Comparison of ENCODE assay signal across 21 mouse cellular contexts in the genomic region with DNA sequence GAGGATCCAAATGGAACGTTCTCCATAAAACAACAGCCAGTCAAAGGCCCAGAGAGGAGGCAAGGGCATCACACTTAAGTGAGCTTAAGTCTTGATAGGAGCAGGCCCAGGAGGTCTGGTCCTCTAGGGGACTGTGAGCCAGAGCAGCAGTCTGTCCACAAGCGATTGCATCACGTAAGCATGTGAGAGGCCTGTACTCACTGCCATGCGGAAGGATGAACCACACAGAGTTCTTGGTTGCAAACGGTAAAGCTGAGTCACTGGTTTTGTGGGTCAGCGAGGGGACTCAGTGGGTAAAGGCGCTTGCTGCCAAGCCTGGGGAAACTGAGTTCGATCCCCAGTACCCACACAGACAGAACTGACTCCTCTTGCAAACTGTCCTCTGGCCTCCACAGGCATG. TPM values are rescaled to one million over a fixed set of nuclear protein-coding genes. Genes with fewer than 3 reads are reported as not detected.
A peak's percentile ranks its signal among the peaks of the same experiment; 100 is the strongest.
DNase-seq lines count a peak whose midpoint lies in the region; ATAC-seq and TF ChIP-seq lines count a peak whose summit lies in the region.
"Had no signal": no experiment of that assay in that cellular context is flagged by ENCODE, and none has a peak within 500 bp of the region (broad histone marks: within the 10 kb centered on the region; RNA-seq: fewer than 3 reads in every experiment).

No protein-coding gene starts in this region.

- H3K4me2 ChIP-seq in heart, embryonic 11.5 days, result no peak overlapping the region
- H3K4me2 ChIP-seq: hindbrain, embryonic 13.5 days; midbrain, embryonic 12.5 days had no signal

- 0 out of 2 replicates have a peak, but pooled peaks have one; percentile 48 for TF ChIP-seq EP300 in heart, adult 2 months (IDR thresholded peaks at IDR 0.05; ENCODE audit: insufficient read depth, low read depth, low read length)

- no peak for ATAC-seq in heart, embryonic 11.5 days (replicated peaks; ENCODE audit: insufficient number of reproducible peaks, low FRiP score, low TSS enrichment)
- peak; percentile 85 for ATAC-seq in megakaryocyte, adult 5-6 weeks (ENCODE audit: poor library complexity, severe bottlenecking)
- ATAC-seq in cerebellum, adult (ENCODE audit: insufficient number of reproducible peaks, low FRiP score, low TSS enrichment), result no peak
- ATAC-seq: forebrain, postnatal 0 days had no signal

- no peak overlapping the region for H3K27ac ChIP-seq in heart, adult 2 months
- no peak overlapping the region for H3K27ac ChIP-seq in heart, embryonic 11.5 days (ENCODE audit: low read depth, low read length)
- H3K27ac ChIP-seq: hindbrain, embryonic 13.5 days; midbrain, embryonic 12.5 days had no signal

- no peaks in the 10 kb centered on the region for H3K36me3 ChIP-seq in heart, adult 2 months (ENCODE audit: control insufficient read depth, insufficient read depth, low read length)
- H3K36me3 ChIP-seq in heart, embryonic 11.5 days (ENCODE audit: control insufficient read depth, insufficient read depth, low read length), result no peaks in the 10 kb centered on the region
- H3K36me3 ChIP-seq: hindbrain, embryonic 13.5 days; midbrain, embryonic 12.5 days had no signal

- H3K4me3 ChIP-seq in heart, adult 2 months, result no peak overlapping the region
- H3K4me3 ChIP-seq in heart, embryonic 11.5 days (ENCODE audit: low read depth, low read length), result no peak overlapping the region
- H3K4me3 ChIP-seq: gastrocnemius, adult 2 months; hindbrain, embryonic 13.5 days; midbrain, embryonic 12.5 days had no signal

- DNase-seq in heart, adult 2 months, result peak; percentile 31 to 55
- peak; percentile 28 for DNase-seq in 3134 (ENCODE audit: extremely low read depth, insufficient read length, low spot score)
- peak; percentile 22 for DNase-seq in adipocyte (ENCODE audit: low spot score)
- no peak for DNase-seq in thymus, postnatal 4 days
- DNase-seq in urinary bladder, postnatal 36 days (ENCODE audit: low spot score in 2 of 2), result no peak
- DNase-seq: B cell, adult 2 months; cerebellum, adult 2 months; forebrain, postnatal 0 days; gastrocnemius, adult 2 months; heart, postnatal 10 days; kidney, adult 9 months; kidney, postnatal 36 days; layer of hippocampus, postnatal 36 days; lung, postnatal 10 days; spleen, adult 18-20 months; thymus, adult 18-20 months had no signal

- no peak for TF ChIP-seq POLR2A in heart, adult 2 months (IDR thresholded peaks at IDR 0.05; ENCODE audit: insufficient read depth, low read depth, low read length)

- no peaks in the 10 kb centered on the region for H3K9me3 ChIP-seq in heart, embryonic 11.5 days (replicated peaks; ENCODE audit: control insufficient read depth, low read length)
- H3K9me3 ChIP-seq: hindbrain, embryonic 13.5 days; midbrain, embryonic 12.5 days had no signal

- TF ChIP-seq CTCF in heart, adult 2 months (IDR thresholded peaks at IDR 0.05), result no peak

- H3K9ac ChIP-seq in heart, adult 2 months (ENCODE audit: low read depth, low read length), result no peak overlapping the region
- no peak overlapping the region for H3K9ac ChIP-seq in heart, embryonic 11.5 days (ENCODE audit: low read depth, low read length)
- H3K9ac ChIP-seq: forebrain, postnatal 0 days; hindbrain, embryonic 13.5 days; midbrain, embryonic 12.5 days had no signal

- 79% methylated on average over 8 of the region's 8 CpGs for WGBS in heart, adult 2 months
- 80% methylated on average over 8 of the region's 8 CpGs for WGBS in heart, embryonic 11.5 days (ENCODE audit: insufficient replicate concordance)

- intact Hi-C loops in heart, adult 2 months (cut with DNase I), result no loop called here

- peaks cover 7% of the 10 kb centered on the region for H3K4me1 ChIP-seq in heart, adult 2 months (ENCODE audit: control insufficient read depth, insufficient read depth, low read length)
- H3K4me1 ChIP-seq in heart, embryonic 11.5 days (ENCODE audit: control insufficient read depth, insufficient read depth, low read length), result 0 out of 2 replicates have a peak, but pooled peaks cover 3% of the 10 kb centered on the region
- H3K4me1 ChIP-seq: hindbrain, embryonic 13.5 days; midbrain, embryonic 12.5 days had no signal

- no peaks in the 10 kb centered on the region for H3K79me2 ChIP-seq in heart, adult 2 months (replicated peaks; ENCODE audit: control insufficient read depth, insufficient read depth, low read length)

- H3K27me3 ChIP-seq in heart, adult 2 months (ENCODE audit: control insufficient read depth, insufficient read depth, low read length), result no peaks in the 10 kb centered on the region
- H3K27me3 ChIP-seq in heart, embryonic 11.5 days (ENCODE audit: control insufficient read depth, insufficient read depth, low read length), result no peaks in the 10 kb centered on the region
- H3K27me3 ChIP-seq: hindbrain, embryonic 13.5 days; midbrain, embryonic 12.5 days had no signal

RNA-seq across cellular contexts. Expression of a gene that starts 14.1 kb away (rescaled TPM):
- total RNA-seq in heart, adult 2 months (2021), result 10 to 100 TPM; 22.1 to 29.6 TPM
- polyA plus RNA-seq in heart, adult 2 months (2012; rRNA removed), result 13.5 and 18.1 TPM in 2 replicates
- 22.0 and 26.3 TPM in 2 replicates for polyA plus RNA-seq in heart, embryonic 11.5 days (2014; fragmentation: Nextera tagmentation; extraction: Ambion mirVana)
- total RNA-seq in megakaryocyte, adult 5-6 weeks (2015), result 92.4 and 93.2 TPM in 2 replicates
- total RNA-seq in megakaryocyte, adult 5-6 weeks (2017), result 50.8 and 64.1 TPM in 2 replicates

Comparison
In these comparisons a context has a peak if more than half of its experiments do, and no peak if none do; other contexts are left out.
1. DNase-seq: peak in heart, adult 2 months (2 of 2), 3134 (single experiment) and adipocyte (single experiment); none in thymus, postnatal 4 days (single experiment) and urinary bladder, postnatal 36 days (0 of 2).